Mouse (Mus musculus) olfactory bulb, adult 2 months (tissue): Measurements from ENCODE around the gene Irf6.

Experiments used
- CTCF ChIP-seq: fragments of 200-500 bp; IDR thresholded peaks from 2 replicates; pipeline ENCODE4 v1.5.1; 2012; ENCODE audit warnings: low read depth, mild to moderate bottlenecking, low read length, moderate library complexity; ENCODE audit not compliant: insufficient read depth
- POLR2A ChIP-seq: fragments of 200-500 bp; IDR thresholded peaks from 2 replicates; pipeline ENCODE4 v1.6.1; 2012; ENCODE audit warnings: mild to moderate bottlenecking, low read depth, low read length, moderate library complexity; ENCODE audit not compliant: insufficient read depth

DNA sequence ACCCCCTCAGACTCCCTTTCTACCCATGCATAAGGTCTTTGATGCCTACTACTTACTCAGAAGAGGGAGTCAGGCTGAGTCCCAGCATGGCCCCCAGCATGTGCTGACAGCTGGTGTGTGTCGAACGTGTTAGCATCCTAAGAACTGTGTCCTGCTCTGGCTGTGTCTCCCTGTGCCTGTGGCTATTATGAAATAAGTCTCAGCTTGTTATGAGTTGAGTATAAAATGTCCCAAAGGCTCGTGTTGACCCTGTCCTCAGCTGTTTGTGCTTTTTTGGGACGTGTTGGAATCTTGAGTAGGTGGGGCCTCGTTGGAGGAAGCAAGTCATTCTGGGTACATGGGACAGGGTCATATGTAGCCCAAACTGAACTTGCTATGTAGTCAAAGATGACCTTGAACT is 61.1 kb downstream of the Irf6 start:
- TF ChIP-seq CTCF = no peak
- TF ChIP-seq POLR2A = no peak
